Mouse (Mus musculus) myocyte (in vitro differentiated cells): ENCODE data around the gene Abhd14a. TPM values are rescaled to one million over a fixed set of nuclear protein-coding genes. Genes with fewer than 3 reads are reported as not detected.

Experiments
- H3K27me3 ChIP-seq: one replicate; pipeline ENCODE4 v1.6.1; 2011; ENCODE audit not compliant: control insufficient read depth, insufficient read depth, insufficient read length
- H3K36me3 ChIP-seq: one replicate; pipeline ENCODE4 v1.6.1; 2011; ENCODE audit not compliant: control insufficient read depth, insufficient read depth
- H3K4me2 ChIP-seq: one replicate; pipeline ENCODE4 v1.6.1; 2011; ENCODE audit warnings: low read depth, control low read depth
- H3K4me3 ChIP-seq: one replicate; pipeline ENCODE4 v1.5.1; 2011; ENCODE audit warnings: mild to moderate bottlenecking, control low read depth, moderate library complexity
- H3K79me2 ChIP-seq: one replicate; pipeline ENCODE4 v1.6.1; 2011; ENCODE audit not compliant: control insufficient read depth, insufficient read depth
- H3ac ChIP-seq: one replicate; pipeline ENCODE4 v1.6.1; 2011; ENCODE audit not compliant: control insufficient read depth, insufficient read length
- CEBPB ChIP-seq: IDR thresholded peaks from 2 replicates; pipeline ENCODE4 v1.6.1; 2011; ENCODE audit warnings: mild to moderate bottlenecking, moderate library complexity; ENCODE audit not compliant: poor library complexity, insufficient read depth, severe bottlenecking
- E2F4 ChIP-seq: IDR thresholded peaks from one replicate; pipeline ENCODE4 v1.6.1; 2011; ENCODE audit warnings: mild to moderate bottlenecking, control low read depth, moderate library complexity; ENCODE audit not compliant: insufficient read depth
- MAX ChIP-seq: IDR thresholded peaks from one replicate; pipeline ENCODE4 v1.6.1; 2011; ENCODE audit warnings: low read depth, mild to moderate bottlenecking, control low read depth
- MYOD1 ChIP-seq, 3 experiments: IDR thresholded peaks; one replicate each; pipeline ENCODE4 v1.6.1; 2011; ENCODE audit warnings: control low read depth in 2 of 3, low read depth in 2 of 3, mild to moderate bottlenecking in 2 of 3, moderate library complexity in 1 of 3; ENCODE audit not compliant: insufficient read length in 2 of 3, control insufficient read depth in 1 of 3
- MYOG ChIP-seq, 3 experiments: IDR thresholded peaks; one replicate each; pipeline ENCODE4 v1.6.1; 2011; ENCODE audit warnings: control low read depth in 2 of 3, low read depth in 2 of 3, mild to moderate bottlenecking in 2 of 3; ENCODE audit not compliant: insufficient read length in 2 of 3, control insufficient read depth in 1 of 3, insufficient read depth in 1 of 3
- POLR2A ChIP-seq: IDR thresholded peaks from one replicate; pipeline ENCODE4 v1.6.1; 2011; ENCODE audit warnings: low read depth, mild to moderate bottlenecking, control low read depth, moderate library complexity; ENCODE audit not compliant: insufficient read length
- POLR2AphosphoS2 ChIP-seq: IDR thresholded peaks from one replicate; pipeline ENCODE4 v1.6.1; 2011; ENCODE audit warnings: low read depth, control low read depth; ENCODE audit not compliant: insufficient read length
- REST ChIP-seq: IDR thresholded peaks from one replicate; pipeline ENCODE4 v1.6.1; 2011; ENCODE audit warnings: mild to moderate bottlenecking, control low read depth, moderate library complexity; ENCODE audit not compliant: insufficient read depth, insufficient read length
- SRF ChIP-seq: IDR thresholded peaks from one replicate; pipeline ENCODE4 v1.6.1; 2011; ENCODE audit warnings: low read depth; ENCODE audit not compliant: control insufficient read depth, insufficient read length
- TCF12 ChIP-seq: IDR thresholded peaks from one replicate; pipeline ENCODE4 v1.6.1; 2011; ENCODE audit warnings: mild to moderate bottlenecking, control low read depth; ENCODE audit not compliant: poor library complexity, insufficient read depth, severe bottlenecking
- TCF3 ChIP-seq: IDR thresholded peaks from one replicate; pipeline ENCODE4 v1.6.1; 2011; ENCODE audit warnings: low read depth, control low read depth; ENCODE audit not compliant: insufficient read length
- USF1 ChIP-seq: IDR thresholded peaks from one replicate; pipeline ENCODE4 v1.6.1; 2011; ENCODE audit warnings: low read depth, mild to moderate bottlenecking, control low read depth, moderate library complexity
- polyA plus RNA-seq: library from polyadenylated mRNA; unstranded; fragments of >200 nt; fragmentation: generic; extraction: Trizol; gene quantifications from one replicate; pipeline ENCODE4 v1.2.1, GENCODE M21; 2012; ENCODE audit warnings: missing spikeins

Gene Abhd14a
- polyA plus RNA-seq, 1 experiment: 19.2 TPM

DNA sequence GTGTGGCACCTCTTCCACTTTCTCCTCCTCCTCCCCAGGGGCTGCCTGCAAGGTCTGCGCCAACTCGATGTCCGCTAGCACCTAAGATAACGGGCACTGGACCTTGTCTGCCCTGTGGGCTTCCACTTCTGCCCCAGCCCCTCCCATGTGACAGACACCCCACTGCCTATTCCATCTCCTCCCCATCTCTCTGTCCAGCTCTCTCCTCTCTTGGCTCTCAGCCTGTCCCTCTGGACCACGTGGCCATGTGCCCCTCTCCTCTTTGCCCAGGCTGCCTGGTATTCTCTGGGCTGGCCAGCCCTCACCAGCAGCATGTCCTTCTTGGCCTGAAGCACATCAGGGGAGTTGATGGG is 26.3 kb upstream of the Abhd14a start:
- H3K36me3 ChIP-seq: no peaks in the 10 kb centered on the region
- H3K79me2 ChIP-seq: peaks cover 5% of the 10 kb centered on the region
- H3ac ChIP-seq: no peak overlapping the region
- H3K27me3 ChIP-seq: no peaks in the 10 kb centered on the region
- H3K4me3 ChIP-seq: peak overlapping the region; percentile 54
- H3K4me2 ChIP-seq: peak overlapping the region; percentile 98
- TF ChIP-seq POLR2AphosphoS2: peak; percentile 55
- TF ChIP-seq MYOD1 (IDR thresholded peaks at IDR 0.05; ENCODE audit: control insufficient read depth in 1 of 3, insufficient read length in 2 of 3, low read depth in 2 of 3): no peak

- Histone ChIP-seq H3K79me2 (peaks cover 5% of the 10 kb centered on the region), H3K4me2 (no peak overlapping the region), H3K36me3 (no peaks in the 10 kb centered on the region), H3K4me3 (no peak overlapping the region), H3ac (no peak overlapping the region), H3K27me3 (no peaks in the 10 kb centered on the region)
- TF ChIP-seq TCF3 (no peak), USF1 (no peak), MAX (no peak), CEBPB (no peak), REST (no peak), MYOG (IDR thresholded peaks at IDR 0.05; ENCODE audit: control insufficient read depth in 1 of 3, insufficient read depth in 1 of 3, insufficient read length in 2 of 3, low read depth in 2 of 3) (no peak), TCF12 (no peak), POLR2A (no peak), E2F4 (no peak), SRF (no peak), MYOD1 (IDR thresholded peaks at IDR 0.05; ENCODE audit: control insufficient read depth in 1 of 3, insufficient read length in 2 of 3, low read depth in 2 of 3) (no peak), POLR2AphosphoS2 (no peak)
Measured at GRCm38 (mm10) chr9:106473081-106473752, 25.7 kb upstream of the Abhd14a start.

- Histone ChIP-seq H3K79me2 (peaks cover 5% of the 10 kb centered on the region), H3K4me3 (no peak overlapping the region), H3K4me2 (no peak overlapping the region)
Measured at GRCm38 (mm10) chr9:106472321-106472720, 24.8 kb upstream of the Abhd14a start.

GRCm38 (mm10) chr9:106471892-106472291 is 24.4 kb upstream of the Abhd14a start:
- H3ac ChIP-seq: no peak overlapping the region
- H3K79me2 ChIP-seq: peaks cover 5% of the 10 kb centered on the region
- no peak for TF ChIP-seq CEBPB
- TF ChIP-seq POLR2AphosphoS2: peak; percentile 64
- no peak for TF ChIP-seq MYOG (IDR thresholded peaks at IDR 0.05; ENCODE audit: control insufficient read depth in 1 of 3, insufficient read depth in 1 of 3, insufficient read length in 2 of 3, low read depth in 2 of 3)
- no peak for TF ChIP-seq POLR2A
- TF ChIP-seq TCF3: no peak
- TF ChIP-seq TCF12: no peak
- TF ChIP-seq MAX: no peak
- no peak for TF ChIP-seq REST
- no peak for TF ChIP-seq MYOD1 (IDR thresholded peaks at IDR 0.05; ENCODE audit: control insufficient read depth in 1 of 3, insufficient read length in 2 of 3, low read depth in 2 of 3)
- no peak overlapping the region for H3K4me3 ChIP-seq
- no peaks in the 10 kb centered on the region for H3K27me3 ChIP-seq
- H3K36me3 ChIP-seq: no peaks in the 10 kb centered on the region
- H3K4me2 ChIP-seq: no peak overlapping the region

More at GRCm38 (mm10) chr9:106472321-106472720, 24.8 kb upstream of the Abhd14a start:
- TF ChIP-seq MYOD1 (IDR thresholded peaks at IDR 0.05; ENCODE audit: control insufficient read depth in 1 of 3, insufficient read length in 2 of 3, low read depth in 2 of 3) (no peak), POLR2AphosphoS2 (peak; percentile 39)
- H3ac ChIP-seq: no peak overlapping the region
- H3K27me3 ChIP-seq: no peaks in the 10 kb centered on the region
- H3K36me3 ChIP-seq: no peaks in the 10 kb centered on the region

GRCm38 (mm10) chr9:106470991-106471750 is 23.7 kb upstream of the Abhd14a start:
- no peak overlapping the region for H3K4me2 ChIP-seq
- peaks cover 5% of the 10 kb centered on the region for H3K79me2 ChIP-seq
- H3K36me3 ChIP-seq: no peaks in the 10 kb centered on the region
- H3K27me3 ChIP-seq: no peaks in the 10 kb centered on the region
- H3ac ChIP-seq: no peak overlapping the region
- no peak for TF ChIP-seq USF1
- no peak for TF ChIP-seq MYOD1 (IDR thresholded peaks at IDR 0.05; ENCODE audit: control insufficient read depth in 1 of 3, insufficient read length in 2 of 3, low read depth in 2 of 3)
- no peak for TF ChIP-seq TCF12
- no peak for TF ChIP-seq E2F4
- no peak for TF ChIP-seq SRF
- no peak for TF ChIP-seq POLR2AphosphoS2
- no peak for TF ChIP-seq MAX
- no peak for TF ChIP-seq POLR2A
- no peak for TF ChIP-seq CEBPB
- no peak for TF ChIP-seq TCF3
- no peak for TF ChIP-seq REST
- no peak overlapping the region for H3K4me3 ChIP-seq
